Mouse (Mus musculus) hindbrain, embryonic 16.5 days (tissue): Measurements from ENCODE around the gene Tpbpb. TPM values are rescaled to one million over a fixed set of nuclear protein-coding genes. Genes with fewer than 3 reads are reported as not detected.

Experiments used
- polyA plus RNA-seq: library from polyadenylated mRNA; unstranded; fragments of >200 nt; fragmentation: Nextera tagmentation; extraction: Ambion mirVana; gene quantifications from 2 replicates; pipeline ENCODE4 v1.2.1, GENCODE M21; 2015

Tpbpb gene
- polyA plus RNA-seq, 1 experiment from 2014 or later, result not detected

Other genes with a start within 250 kb of the Tpbpb start
- gene BC051665, start 118.5 kb downstream of the Tpbpb start, polyA plus RNA-seq, result not detected in 2 replicates
- gene Ctsll3, start 102.0 kb downstream of the Tpbpb start, polyA plus RNA-seq, result not detected in 2 replicates
- gene 4930486L24Rik, start 40.4 kb downstream of the Tpbpb start, polyA plus RNA-seq, result 0.33 TPM in 1 of 2 replicates, not detected in the other
- 0.35 TPM in 1 of 2 replicates, not detected in the other for gene Gm49392, start 8.0 kb downstream of the Tpbpb start, polyA plus RNA-seq
- 1.6 and 1.9 TPM in 2 replicates for gene Ctla2b, start 7.4 kb downstream of the Tpbpb start, polyA plus RNA-seq
- 0.36 TPM in 1 of 2 replicates, not detected in the other for gene Gm49393, start 30.7 kb upstream of the Tpbpb start, polyA plus RNA-seq
- 0.65 and 1.3 TPM in 2 replicates for gene Gm49391, start 31.7 kb upstream of the Tpbpb start, polyA plus RNA-seq
- gene Ctla2a, start 31.7 kb upstream of the Tpbpb start, polyA plus RNA-seq, result 18.7 and 26.9 TPM in 2 replicates
- gene Tpbpa, start 37.1 kb upstream of the Tpbpb start, polyA plus RNA-seq, result not detected in 2 replicates
- gene Ctsj, start 101.1 kb upstream of the Tpbpb start, polyA plus RNA-seq, result not detected in 2 replicates
- not detected in 2 replicates for gene Ctsq, start 135.8 kb upstream of the Tpbpb start, polyA plus RNA-seq